Mouse (Mus musculus) CH12.LX (cell line): ENCODE measurements at regions not wholly inside any gene's neighbourhood (a gene's known extent, or its start where the extent isn't known, plus 50 kb on each side); places are given as distances from the start of the nearest gene placed in this dataset.

Source experiments
- DNase-seq: peaks from one replicate; pipeline ENCODE4 v3.0.0-alpha.2; 2013; ENCODE audit errors: extremely low read depth
- H3K27ac ChIP-seq: 2 replicates; pipeline ENCODE4 v1.5.1; 2012; ENCODE audit warnings: low read depth, mild to moderate bottlenecking, control low read depth, moderate library complexity; ENCODE audit not compliant: insufficient read depth
- H3K27me3 ChIP-seq: replicated peaks from 2 replicates; pipeline ENCODE3; 2012; ENCODE audit warnings: inconsistent platforms
- H3K36me3 ChIP-seq, 2 experiments: replicated peaks in 1 of 2; 2 replicates each; pipeline versions ENCODE3 to v1.6.1; 2012; ENCODE audit warnings: inconsistent platforms in 1 of 2, low read length in 1 of 2, mild to moderate bottlenecking in 1 of 2, mixed read lengths in 1 of 2, moderate library complexity in 1 of 2; ENCODE audit not compliant: control insufficient read depth in 1 of 2, insufficient read depth in 1 of 2
- H3K4me1 ChIP-seq, 2 experiments: 2 replicates each; pipeline ENCODE4 v1.6.1; 2012; ENCODE audit warnings: inconsistent platforms in 1 of 2, moderate library complexity in 1 of 2; ENCODE audit not compliant: insufficient read depth in 2 of 2, control insufficient read depth in 1 of 2
- H3K4me2 ChIP-seq: 2 replicates; pipeline ENCODE4 v1.6.1; 2012; ENCODE audit warnings: low read depth, mild to moderate bottlenecking, control low read depth; ENCODE audit not compliant: poor library complexity, insufficient read depth, severe bottlenecking
- H3K4me3 ChIP-seq, 3 experiments: fragments of 150-350 bp in 1 of 3; sonication (generic) in 1 of 3; replicated peaks in 1 of 3; 2 replicates each; pipeline versions ENCODE3 to v1.5.1; 2011 to 2012; ENCODE audit warnings: low read depth in 2 of 3, low read length in 2 of 3, mild to moderate bottlenecking in 2 of 3, moderate library complexity in 2 of 3, control low read depth in 1 of 3, improper control_type of control experiment in 1 of 3, inconsistent platforms in 1 of 3, mixed read lengths in 1 of 3; ENCODE audit not compliant: poor library complexity in 1 of 3
- H3K79me2 ChIP-seq: replicated peaks from 2 replicates; pipeline ENCODE4 v1.6.1; 2012; ENCODE audit warnings: mild to moderate bottlenecking, moderate library complexity; ENCODE audit not compliant: control insufficient read depth, poor library complexity, insufficient read depth, severe bottlenecking; ENCODE audit errors: extremely low read depth
- H3K9ac ChIP-seq: 2 replicates; pipeline ENCODE4 v1.6.1; 2012; ENCODE audit warnings: low read depth, mild to moderate bottlenecking, control low read depth, moderate library complexity; ENCODE audit not compliant: insufficient read depth
- H3K9me3 ChIP-seq: replicated peaks from 2 replicates; pipeline ENCODE3; 2012; ENCODE audit warnings: low read length, inconsistent platforms, mixed read lengths
- CHD2 ChIP-seq: IDR thresholded peaks from 2 replicates; pipeline ENCODE4 v1.6.1; 2011; ENCODE audit warnings: low read length, improper control_type of control experiment
- ELF1 ChIP-seq: IDR thresholded peaks from 2 replicates; pipeline ENCODE4 v1.6.1; 2014; ENCODE audit warnings: low read depth, mild to moderate bottlenecking, inconsistent platforms, low read length, improper control_type of control experiment
- EP300 ChIP-seq: IDR thresholded peaks from 2 replicates; pipeline ENCODE4 v1.6.1; 2011; ENCODE audit warnings: low read length, improper control_type of control experiment
- ETS1 ChIP-seq: conservative IDR thresholded peaks from 2 replicates; pipeline ENCODE4 v1.6.1; 2012; ENCODE audit warnings: low read depth, mild to moderate bottlenecking, inconsistent platforms, low read length, improper control_type of control experiment, moderate library complexity
- GABPA ChIP-seq: IDR thresholded peaks from 2 replicates; pipeline ENCODE4 v1.6.1; 2012; ENCODE audit warnings: low read depth, low read length, improper control_type of control experiment, inconsistent platforms; ENCODE audit not compliant: insufficient replicate concordance
- HCFC1 ChIP-seq: IDR thresholded peaks from 2 replicates; pipeline ENCODE4 v1.6.1; 2012; ENCODE audit warnings: low read depth, mild to moderate bottlenecking, inconsistent platforms, low read length, improper control_type of control experiment
- JUND ChIP-seq: conservative IDR thresholded peaks from 2 replicates; pipeline ENCODE4 v1.6.1; 2011; ENCODE audit warnings: low read depth, low read length, improper control_type of control experiment
- MAX ChIP-seq: IDR thresholded peaks from 2 replicates; pipeline ENCODE4 v1.6.1; 2011; ENCODE audit warnings: low read length, improper control_type of control experiment
- MAZ ChIP-seq: IDR thresholded peaks from 2 replicates; pipeline ENCODE4 v1.6.1; 2012; ENCODE audit warnings: low read depth, mild to moderate bottlenecking, inconsistent platforms, low read length, improper control_type of control experiment, moderate library complexity
- MEF2A ChIP-seq: IDR thresholded peaks from 2 replicates; pipeline ENCODE4 v1.6.1; 2014; ENCODE audit warnings: low read depth, mild to moderate bottlenecking, inconsistent platforms, low read length, improper control_type of control experiment, borderline replicate concordance
- NELFE ChIP-seq: IDR thresholded peaks from 2 replicates; pipeline ENCODE4 v1.6.1; 2011; ENCODE audit warnings: low read depth, low read length, improper control_type of control experiment
- POLR2AphosphoS2 ChIP-seq: IDR thresholded peaks from 2 replicates; pipeline ENCODE4 v1.6.1; 2011; ENCODE audit warnings: low read depth, low read length, improper control_type of control experiment
- RAD21 ChIP-seq: IDR thresholded peaks from 2 replicates; pipeline ENCODE4 v1.6.1; 2011; ENCODE audit warnings: low read depth, mild to moderate bottlenecking, low read length, improper control_type of control experiment, moderate library complexity
- RCOR1 ChIP-seq: conservative IDR thresholded peaks from 2 replicates; pipeline ENCODE4 v1.6.1; 2012; ENCODE audit warnings: low read depth, mild to moderate bottlenecking, inconsistent platforms, low read length, improper control_type of control experiment
- SIN3A ChIP-seq: IDR thresholded peaks from 2 replicates; pipeline ENCODE4 v1.6.1; 2012; ENCODE audit warnings: low read length, improper control_type of control experiment, inconsistent platforms
- SMC3 ChIP-seq: IDR thresholded peaks from 2 replicates; pipeline ENCODE4 v1.6.1; 2011; ENCODE audit warnings: low read depth, low read length, improper control_type of control experiment
- TBP ChIP-seq: conservative IDR thresholded peaks from 2 replicates; pipeline ENCODE4 v1.6.1; 2011; ENCODE audit warnings: low read depth, low read length, improper control_type of control experiment
- TCF12 ChIP-seq: IDR thresholded peaks from 2 replicates; pipeline ENCODE4 v1.6.1; 2014; ENCODE audit warnings: low read depth, mild to moderate bottlenecking, inconsistent platforms, low read length, improper control_type of control experiment
- ZC3H11A ChIP-seq: IDR thresholded peaks from 2 replicates; pipeline ENCODE4 v1.6.1; 2012; ENCODE audit warnings: low read depth, mild to moderate bottlenecking, inconsistent platforms, low read length, improper control_type of control experiment
- ZKSCAN1 ChIP-seq: IDR thresholded peaks from 2 replicates; pipeline ENCODE4 v1.6.1; 2012; ENCODE audit warnings: low read depth, inconsistent platforms, low read length, improper control_type of control experiment, borderline replicate concordance
- ZMIZ1 ChIP-seq: IDR thresholded peaks from 2 replicates; pipeline ENCODE4 v1.6.1; 2012; ENCODE audit warnings: low read depth, mild to moderate bottlenecking, inconsistent platforms, low read length, improper control_type of control experiment
- ZNF384 ChIP-seq: IDR thresholded peaks from 2 replicates; pipeline ENCODE4 v1.6.1; 2012; ENCODE audit warnings: low read depth, low read length, improper control_type of control experiment, inconsistent platforms
- dilution Hi-C: fragments of 300-500 bp; cut with MboI; formaldehyde crosslinking; loops from 2 replicates; pipeline ENCODE4 v1.14.3; 2020; ENCODE audit warnings: low sequenced_read_pairs; ENCODE audit not compliant: extremely low pct_unique_long_range_greater_than_20kb, extremely low pct_ligation_motif_present
- in situ Hi-C: fragments of 300-500 bp; cut with MboI; formaldehyde crosslinking; loops from 3 replicates; pipeline ENCODE4 v1.14.3; 2019; ENCODE audit warnings: low sequenced_read_pairs, low pct_ligation_motif_present, low pct_unique_long_range_greater_than_20kb, mixed read lengths

GRCm38 (mm10) chr5:26586108-26586507, 230.9 kb upstream of the Dpp6 start:
- Histone ChIP-seq H3K36me3 (no peaks in the 10 kb centered on the region), H3K27me3 (no peaks in the 10 kb centered on the region), H3K9ac (no peak overlapping the region), H3K4me1 (no peaks in the 10 kb centered on the region), H3K79me2 (no peaks in the 10 kb centered on the region), H3K4me3 (no peak overlapping the region), H3K4me2 (no peak overlapping the region), H3K27ac (no peak overlapping the region), H3K9me3 (peaks cover 80% of the 10 kb centered on the region)
- TF ChIP-seq HCFC1 (no peak), SIN3A (no peak), ZKSCAN1 (no peak), MAZ (no peak), EP300 (no peak)
- in situ Hi-C loops (no loop called here), dilution Hi-C loops (no loop called here)
- DNase-seq: no peak

- no peak overlapping the region for H3K27ac ChIP-seq
- H3K9ac ChIP-seq: no peak overlapping the region
- no peak for DNase-seq
- dilution Hi-C loops: no loop called here
- H3K36me3 ChIP-seq: no peaks in the 10 kb centered on the region
- H3K9me3 ChIP-seq: peaks cover 85% of the 10 kb centered on the region
- H3K4me1 ChIP-seq: no peaks in the 10 kb centered on the region
- no peak overlapping the region for H3K4me2 ChIP-seq
- H3K79me2 ChIP-seq: no peaks in the 10 kb centered on the region
- TF ChIP-seq TCF12: no peak
- no peak overlapping the region for H3K4me3 ChIP-seq
- in situ Hi-C loops: no loop called here
- H3K27me3 ChIP-seq: no peaks in the 10 kb centered on the region
Observed at GRCm38 (mm10) chr5:26590886-26591285, 226.1 kb upstream of the Dpp6 start.

GRCm38 (mm10) chr5:26592341-26592740, 224.7 kb upstream of the Dpp6 start:
- H3K4me2 ChIP-seq: no peak overlapping the region
- no peak overlapping the region for H3K27ac ChIP-seq
- H3K79me2 ChIP-seq: no peaks in the 10 kb centered on the region
- H3K36me3 ChIP-seq: no peaks in the 10 kb centered on the region
- H3K4me1 ChIP-seq: no peaks in the 10 kb centered on the region
- no peaks in the 10 kb centered on the region for H3K27me3 ChIP-seq
- no peak for DNase-seq
- dilution Hi-C loops (no loop called here), in situ Hi-C loops (no loop called here)
- H3K4me3 ChIP-seq: no peak overlapping the region
- TF ChIP-seq TCF12 (no peak), POLR2AphosphoS2 (no peak), RCOR1 (no peak), SIN3A (no peak), ZMIZ1 (no peak), SMC3 (no peak), MEF2A (no peak), RAD21 (no peak), TBP (no peak), ZNF384 (no peak), ZKSCAN1 (no peak), CHD2 (no peak), ELF1 (no peak), GABPA (no peak), JUND (no peak), NELFE (no peak), ZC3H11A (no peak), ETS1 (no peak), MAX (no peak)
- peaks cover 85% of the 10 kb centered on the region for H3K9me3 ChIP-seq
- H3K9ac ChIP-seq: no peak overlapping the region
